Mouse (Mus musculus) spleen, adult 2 months (tissue): Measurements from ENCODE around the gene Gpr108.

Source experiments
- CTCF ChIP-seq: fragments of 200-500 bp; IDR thresholded peaks from 2 replicates; pipeline ENCODE4 v1.5.1; 2011; ENCODE audit warnings: mild to moderate bottlenecking, inconsistent platforms; ENCODE audit not compliant: insufficient read depth, insufficient read length, insufficient replicate concordance; ENCODE audit errors: extremely low read depth
- POLR2A ChIP-seq: fragments of 200-500 bp; IDR thresholded peaks from 2 replicates; pipeline ENCODE4 v1.6.1; 2011; ENCODE audit warnings: low read depth, low read length, inconsistent platforms

DNA sequence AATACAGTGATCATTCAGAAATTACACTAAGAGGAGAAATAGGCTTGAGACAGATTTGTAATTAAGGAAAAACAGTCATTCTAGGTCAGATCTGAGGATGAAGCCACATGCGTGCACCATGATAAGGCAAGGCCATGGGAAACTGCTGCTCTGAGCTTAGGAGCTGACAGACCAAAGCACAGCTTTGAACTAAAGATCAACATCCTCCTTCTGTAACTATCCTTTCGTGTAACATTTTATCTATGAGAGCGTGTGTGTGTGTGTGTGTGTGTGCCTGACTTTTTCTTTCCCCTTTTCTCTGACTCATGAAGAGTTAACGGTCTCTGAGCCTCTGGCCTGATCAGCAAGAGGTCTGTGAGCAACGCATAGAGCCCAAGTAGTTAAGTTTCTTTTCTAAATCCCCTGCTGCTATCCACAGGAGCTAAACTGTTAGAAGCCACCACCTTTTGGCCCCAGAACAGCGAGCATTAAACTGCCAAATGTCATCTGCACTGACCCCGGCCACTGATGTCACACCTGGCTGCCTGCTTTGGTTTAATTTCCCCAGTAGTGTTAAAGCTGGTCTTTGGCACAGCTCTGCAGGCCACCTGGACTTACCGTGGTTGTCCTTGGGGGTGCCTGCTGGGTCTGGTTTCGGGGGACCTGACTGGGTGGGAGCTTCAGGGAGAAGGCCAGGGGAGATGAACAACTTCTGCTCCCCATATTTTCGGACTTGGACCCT lies 4.4 kb downstream of the Gpr108 start:
- TF ChIP-seq CTCF (no peak), POLR2A (no peak)
